Mouse (Mus musculus): ENCODE data around the gene Pde1a.

DNA sequence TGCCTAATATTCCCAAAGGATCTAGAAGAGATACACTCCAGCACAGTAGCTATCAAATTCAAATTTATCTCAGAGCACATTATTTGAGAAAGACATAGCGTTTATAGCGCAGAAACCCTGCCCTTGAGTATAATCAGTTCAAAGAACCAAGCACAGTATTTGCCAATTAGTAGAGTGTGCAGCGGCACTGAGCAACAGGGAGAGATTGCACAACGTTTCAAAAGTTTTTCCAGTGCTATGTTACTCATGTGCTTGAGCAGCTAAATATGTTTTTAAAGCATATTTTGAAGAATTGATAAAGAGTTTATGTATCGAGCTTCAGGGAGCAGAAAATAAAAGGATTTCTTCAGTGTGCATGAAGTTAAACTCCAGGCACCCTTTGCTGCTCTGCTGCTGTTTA, 91.3 kb downstream of the Pde1a start:
- TF ChIP-seq ZC3H11A (IDR thresholded peaks at IDR 0.05; ENCODE audit: borderline replicate concordance, low read depth, low read length) (no peak), HCFC1 (IDR thresholded peaks at IDR 0.05; ENCODE audit: borderline replicate concordance, insufficient read depth, low read length) (no peak), ZNF384 (IDR thresholded peaks at IDR 0.05; ENCODE audit: low read depth, low read length) (no peak)

All from ES-E14 (cell line).